Mouse (Mus musculus) small intestine, adult 2 months (tissue): Measurements from ENCODE around the gene Samd14.

ENCODE experiments used
- CTCF ChIP-seq: fragments of 200-500 bp; IDR thresholded peaks from 2 replicates; pipeline ENCODE4 v1.5.1; 2012; ENCODE audit warnings: low read depth, mild to moderate bottlenecking, control low read depth, inconsistent platforms, low read length, moderate library complexity, mixed read lengths; ENCODE audit not compliant: insufficient replicate concordance, insufficient read length; ENCODE audit errors: extremely low read depth
- POLR2A ChIP-seq: fragments of 200-500 bp; IDR thresholded peaks from 2 replicates; pipeline ENCODE4 v1.6.1; 2012; ENCODE audit warnings: low read depth, mild to moderate bottlenecking, control low read depth, inconsistent platforms, low read length, moderate library complexity

- TF ChIP-seq POLR2A (no peak), CTCF (no peak)
These were observed 14.9 kb downstream of the Samd14 start for GRCm38 (mm10) chr11:95024439-95025184.
